Mouse (Mus musculus) small intestine, adult 2 months (tissue): ENCODE data around the gene Drc1. TPM values are rescaled to one million over a fixed set of nuclear protein-coding genes. Genes with fewer than 3 reads are reported as not detected.

Experiments used
- H3K27ac ChIP-seq: fragments of 200-500 bp; 2 replicates; pipeline ENCODE4 v1.5.1; 2012; ENCODE audit warnings: low read depth, low read length, control low read depth, inconsistent platforms; ENCODE audit not compliant: insufficient read depth
- H3K27me3 ChIP-seq: fragments of 200-500 bp; 2 replicates; pipeline ENCODE4 v1.6.1; 2012; ENCODE audit warnings: mild to moderate bottlenecking, moderate library complexity, low read length, inconsistent platforms; ENCODE audit not compliant: control insufficient read depth, insufficient read depth
- H3K36me3 ChIP-seq: fragments of 200-500 bp; 2 replicates; pipeline ENCODE4 v1.6.1; 2012; ENCODE audit warnings: mild to moderate bottlenecking, low read length, control low read depth, inconsistent platforms; ENCODE audit not compliant: control insufficient read depth, insufficient read depth
- H3K4me1 ChIP-seq: fragments of 200-500 bp; 2 replicates; pipeline ENCODE4 v1.6.1; 2012; ENCODE audit warnings: low read length, inconsistent platforms, mixed read lengths; ENCODE audit not compliant: control insufficient read depth, insufficient read depth, insufficient read length
- H3K4me3 ChIP-seq: fragments of 200-500 bp; 2 replicates; pipeline ENCODE4 v1.5.1; 2012; ENCODE audit warnings: low read depth, mild to moderate bottlenecking, control low read depth, inconsistent platforms, low read length, moderate library complexity
- CTCF ChIP-seq: fragments of 200-500 bp; IDR thresholded peaks from 2 replicates; pipeline ENCODE4 v1.5.1; 2012; ENCODE audit warnings: low read depth, mild to moderate bottlenecking, control low read depth, inconsistent platforms, low read length, moderate library complexity, mixed read lengths; ENCODE audit not compliant: insufficient replicate concordance, insufficient read length; ENCODE audit errors: extremely low read depth
- POLR2A ChIP-seq: fragments of 200-500 bp; IDR thresholded peaks from 2 replicates; pipeline ENCODE4 v1.6.1; 2012; ENCODE audit warnings: low read depth, mild to moderate bottlenecking, control low read depth, inconsistent platforms, low read length, moderate library complexity
- WGBS: fragments of 180-500 bp; shearing (Covaris S2); methylation state at CpG from one replicate; pipeline ENCODE4 v1.1.7; 2018; 5-methylcytosine and 5-hydroxymethylcytosine counted together
- polyA plus RNA-seq: library from polyadenylated mRNA; depleted of rRNA; stranded (reverse); fragments of >200 nt; gene quantifications from 2 replicates; pipeline ENCODE4 v1.2.3, GENCODE M21; 2012

The Drc1 gene
- polyA plus RNA-seq, 1 experiment: 0.28 TPM

DNA sequence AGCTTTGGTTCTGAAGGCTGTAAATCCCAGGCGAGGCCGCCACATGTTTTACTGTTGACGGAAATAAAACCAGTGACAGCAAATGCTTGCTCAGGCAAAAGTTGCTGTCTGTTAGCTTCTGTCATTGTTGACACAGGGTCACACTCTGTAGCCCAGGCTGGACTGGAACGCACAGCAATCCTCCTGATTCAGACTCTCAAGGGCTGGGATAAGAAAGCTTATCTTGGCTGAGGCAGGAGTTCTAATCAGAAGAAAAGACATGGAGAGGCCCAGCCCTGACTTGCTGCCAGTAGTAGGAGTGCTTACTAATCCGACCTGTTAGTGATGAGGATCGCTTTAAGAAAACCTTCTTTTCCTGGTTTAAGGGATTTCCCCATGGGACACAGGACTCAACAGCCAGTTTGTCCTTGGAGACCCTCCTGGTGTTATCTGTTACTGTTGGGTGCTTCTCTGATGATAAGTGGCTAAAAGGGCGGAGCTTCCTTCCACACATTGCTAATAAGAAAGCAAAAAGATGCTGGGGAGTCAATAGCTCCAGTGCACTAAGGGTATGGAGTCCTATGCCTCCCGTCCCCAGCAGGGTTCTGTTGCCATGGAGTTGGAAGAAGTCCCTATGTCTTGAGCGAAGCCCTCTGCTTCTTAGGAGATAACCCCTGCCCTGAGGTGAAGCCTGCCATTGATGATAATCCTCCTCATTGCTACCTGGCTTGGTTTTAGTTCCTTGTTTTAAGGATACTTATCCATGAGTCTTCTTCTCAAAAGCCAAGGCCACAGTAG is 6.1 kb downstream of the Drc1 start:
- Histone ChIP-seq H3K27ac (peak overlapping the region; percentile 96), H3K36me3 (no peaks in the 10 kb centered on the region), H3K4me1 (peaks cover 21% of the 10 kb centered on the region), H3K27me3 (no peaks in the 10 kb centered on the region), H3K4me3 (no peak overlapping the region)
- no peak for TF ChIP-seq CTCF
- TF ChIP-seq POLR2A: no peak
- 34% methylated on average over 9 of the region's 9 CpGs for WGBS

DNA sequence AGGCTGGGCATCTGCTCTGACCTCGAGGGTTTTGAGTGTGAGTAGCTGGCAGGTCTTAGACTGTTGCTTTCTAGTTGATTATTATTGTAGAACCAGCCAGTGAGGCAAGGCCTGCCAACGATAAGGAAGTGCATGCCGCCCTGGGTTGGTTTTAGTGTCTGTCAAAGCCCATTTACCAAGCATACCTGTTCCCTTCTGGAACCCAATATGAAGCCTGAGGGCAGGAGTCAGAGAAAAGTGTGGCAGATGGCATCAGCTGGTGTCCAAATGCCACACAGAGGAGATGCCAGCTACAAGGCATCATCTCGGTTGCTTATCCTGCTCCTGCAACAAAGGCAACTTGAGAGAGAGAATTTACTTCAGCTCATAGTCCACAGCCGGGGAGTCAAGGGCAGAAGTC is 59.6 kb downstream of the Drc1 start:
- WGBS: 51% methylated on average over 5 of the region's 5 CpGs
- TF ChIP-seq POLR2A: no peak
- no peak for TF ChIP-seq CTCF

DNA sequence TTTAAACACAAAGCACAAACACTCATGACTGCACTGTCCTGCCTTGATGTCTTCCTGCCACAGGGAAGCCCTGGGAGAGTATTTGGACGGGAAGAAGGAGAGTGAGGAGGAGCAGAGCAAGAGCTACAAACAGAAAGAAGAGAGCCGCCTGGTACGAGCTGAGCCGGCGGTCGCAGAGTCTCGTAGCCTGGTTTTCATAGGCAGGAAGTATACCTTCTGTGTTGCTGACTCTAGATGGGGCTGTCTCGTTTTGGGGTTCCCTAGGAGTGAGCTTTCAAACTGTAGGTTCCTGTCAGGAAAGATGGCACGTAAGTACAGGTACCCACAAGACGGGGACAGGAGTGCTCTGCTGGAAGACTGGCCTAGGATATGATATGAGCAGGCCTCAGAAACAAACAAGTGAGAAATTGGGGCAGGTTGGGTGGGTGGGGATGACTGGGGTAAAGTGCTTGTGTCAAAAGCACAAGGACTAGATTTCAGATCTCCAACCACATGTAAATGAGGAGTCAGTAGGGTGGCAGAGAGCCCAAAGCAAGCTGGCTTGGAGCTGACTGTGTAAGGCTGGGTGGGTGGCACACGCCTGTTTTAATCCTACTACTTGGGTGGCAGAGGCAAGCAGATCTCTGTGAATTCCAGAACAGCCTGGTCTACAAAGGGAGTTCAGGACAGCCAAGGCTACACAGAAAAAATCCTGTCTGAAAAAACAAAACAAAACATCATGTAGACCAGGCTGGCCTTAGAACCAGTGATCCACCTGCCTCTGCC is 60.6 kb downstream of the Drc1 start:
- WGBS: 83% methylated on average over 11 of the region's 11 CpGs
- no peaks in the 10 kb centered on the region for H3K4me1 ChIP-seq
- H3K27me3 ChIP-seq: no peaks in the 10 kb centered on the region
- no peak overlapping the region for H3K4me3 ChIP-seq
- no peak for TF ChIP-seq POLR2A
- TF ChIP-seq CTCF: no peak
- no peak overlapping the region for H3K27ac ChIP-seq
- H3K36me3 ChIP-seq: no peaks in the 10 kb centered on the region

More for the DNA sequence above, 59.6 kb downstream of the Drc1 start:
- no peak overlapping the region for H3K4me3 ChIP-seq
- H3K27ac ChIP-seq: no peak overlapping the region
- H3K36me3 ChIP-seq: no peaks in the 10 kb centered on the region
- H3K27me3 ChIP-seq: no peaks in the 10 kb centered on the region
- no peaks in the 10 kb centered on the region for H3K4me1 ChIP-seq

DNA sequence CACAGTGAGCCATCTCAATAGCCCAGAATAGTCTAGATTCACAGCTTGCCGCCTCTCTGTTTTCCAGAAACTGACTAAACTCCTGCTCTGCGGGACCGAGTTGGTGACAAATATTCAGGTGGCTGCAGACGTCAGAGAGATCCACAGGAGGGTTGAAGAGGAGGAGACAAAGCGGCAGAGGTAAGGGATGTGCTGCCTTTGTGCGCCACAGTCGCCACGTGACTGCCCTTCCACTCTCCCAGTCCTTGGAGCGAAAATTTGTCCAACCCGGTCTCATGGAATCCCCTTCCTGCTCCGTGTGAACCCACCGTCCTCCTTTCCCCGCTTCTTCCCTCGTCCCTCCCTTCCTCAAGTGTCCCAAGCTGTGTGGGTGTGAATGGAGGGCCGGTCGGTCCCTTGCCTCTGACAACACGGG is 61.4 kb downstream of the Drc1 start:
- H3K27me3 ChIP-seq: no peaks in the 10 kb centered on the region
- TF ChIP-seq POLR2A: no peak
- H3K27ac ChIP-seq: no peak overlapping the region
- 27% methylated on average over 17 of the region's 17 CpGs for WGBS
- H3K4me1 ChIP-seq: no peaks in the 10 kb centered on the region
- H3K36me3 ChIP-seq: no peaks in the 10 kb centered on the region
- no peak overlapping the region for H3K4me3 ChIP-seq

DNA sequence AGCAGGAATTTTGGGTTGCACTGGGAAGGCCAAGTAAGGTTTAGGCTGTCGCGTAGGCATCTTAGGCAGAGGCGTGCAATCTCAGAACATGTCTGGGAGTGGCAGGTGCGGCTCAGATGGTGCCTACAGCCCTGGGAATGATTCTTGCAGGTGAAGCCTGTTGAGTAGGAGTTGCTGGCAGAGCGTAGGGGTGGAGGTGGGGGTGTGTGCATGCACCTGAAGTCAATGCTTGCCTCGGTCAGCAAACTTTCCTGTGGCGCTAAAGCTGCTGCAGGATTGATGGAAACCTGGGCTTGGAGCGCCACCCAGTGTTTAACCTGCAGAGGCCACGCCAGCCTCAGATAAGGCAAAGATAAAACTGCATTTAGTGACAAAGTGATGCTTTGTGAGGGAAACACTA is 61.9 kb downstream of the Drc1 start:
- H3K36me3 ChIP-seq: no peaks in the 10 kb centered on the region
- H3K4me1 ChIP-seq: no peaks in the 10 kb centered on the region
- TF ChIP-seq POLR2A (no peak), CTCF (peak; percentile 94; the same call in 1 of the 2 replicates)
- no peaks in the 10 kb centered on the region for H3K27me3 ChIP-seq
- no peak overlapping the region for H3K27ac ChIP-seq
- 9% methylated on average over 9 of the region's 9 CpGs for WGBS
- H3K4me3 ChIP-seq: 0 out of 2 replicates have a peak overlapping the region, but pooled peaks have one; percentile 1

DNA sequence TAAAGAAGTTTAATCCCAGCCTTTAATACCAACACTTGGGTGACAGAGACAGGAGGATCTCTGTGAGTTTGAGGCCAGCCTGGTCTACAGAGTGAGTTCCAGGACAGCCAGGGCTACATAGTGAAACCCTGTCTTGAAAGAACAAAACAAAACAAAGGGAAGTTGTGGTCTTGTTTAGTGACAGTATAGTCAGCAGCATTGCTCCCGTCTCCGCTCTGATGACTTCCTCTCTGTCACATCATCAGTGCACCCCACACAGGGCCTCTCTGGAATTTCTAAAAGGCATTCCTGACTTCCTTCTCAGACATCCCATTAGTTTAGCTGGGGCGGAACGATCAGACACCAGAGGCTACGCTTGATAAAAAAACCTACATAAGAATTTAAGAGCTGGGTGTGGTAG is 62.7 kb downstream of the Drc1 start:
- TF ChIP-seq POLR2A: no peak
- TF ChIP-seq CTCF: no peak
- no peak overlapping the region for H3K27ac ChIP-seq
- H3K4me1 ChIP-seq: no peaks in the 10 kb centered on the region
- no peak overlapping the region for H3K4me3 ChIP-seq
- H3K27me3 ChIP-seq: no peaks in the 10 kb centered on the region
- no peaks in the 10 kb centered on the region for H3K36me3 ChIP-seq
- WGBS: 61% methylated on average over 5 of the region's 5 CpGs

DNA sequence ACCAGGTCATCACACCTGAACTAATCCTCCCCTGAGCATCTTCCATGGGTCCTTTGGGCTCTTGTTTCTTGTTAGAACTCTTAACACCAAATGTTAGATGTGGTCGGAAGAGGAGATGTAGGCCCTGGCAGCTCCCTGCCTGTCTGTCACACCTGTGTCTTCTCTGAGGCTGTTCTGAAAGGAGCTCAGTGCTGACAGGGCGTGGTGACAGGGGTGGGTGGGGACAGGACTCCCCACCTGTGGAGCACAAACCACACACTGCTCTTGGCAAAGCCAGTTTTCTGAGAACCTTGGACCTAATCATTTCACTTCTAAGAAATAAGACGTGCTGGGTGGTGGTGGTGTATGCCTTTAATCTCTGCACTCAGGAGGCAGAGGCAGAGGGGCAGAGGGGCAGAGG is 72.4 kb downstream of the Drc1 start:
- H3K4me3 ChIP-seq: no peak overlapping the region
- no peak overlapping the region for H3K27ac ChIP-seq
- 21% methylated on average over 3 of the region's 3 CpGs for WGBS
- H3K36me3 ChIP-seq: no peaks in the 10 kb centered on the region
- no peaks in the 10 kb centered on the region for H3K27me3 ChIP-seq
- TF ChIP-seq POLR2A: no peak
- no peak for TF ChIP-seq CTCF
- H3K4me1 ChIP-seq: peaks cover 7% of the 10 kb centered on the region; the same call in 1 of the 2 replicates
